Mouse (Mus musculus): ENCODE results near the gene Ticam1. TPM values are rescaled to one million over a fixed set of nuclear protein-coding genes. Genes with fewer than 3 reads are reported as not detected.
A peak's percentile ranks its signal among the peaks of the same experiment; 100 is the strongest.

Gene Ticam1
- total RNA-seq (2021) = 1 to 10 TPM; 6.2 to 7.4 TPM
- long read RNA-seq, experiment 1, partial matches to known transcripts = 2 of 4 reads
- long read RNA-seq, experiment 1, other reads (novel, unspliced or antisense) = 0 of 4 reads
- long read RNA-seq, experiment 2, partial matches to known transcripts = 1 of 1 reads
- long read RNA-seq, experiment 2, other reads (novel, unspliced or antisense) = 0 of 1 reads

GRCm38 (mm10) chr17:56276643-56277566, at the start of gene Ticam1:
TSS of gene Ticam1 (minus strand) at chr17:56276786.
- DNase-seq (ENCODE audit: low spot score in 2 of 2) = peak; percentile 64 to 79

GRCm38 (mm10) chr17:56325450-56326152, 49.0 kb upstream of the Ticam1 start, which contains the start of gene Kdm4b:
TSS of gene Kdm4b (plus strand) at chr17:56326062.
- peak; percentile 97 to 99 for DNase-seq (ENCODE audit: low spot score in 2 of 2)

- DNase-seq (ENCODE audit: low spot score in 2 of 2) = no peak
These were observed 47.8 kb upstream of the Ticam1 start for GRCm38 (mm10) chr17:56324419-56324818.

- no peak for DNase-seq (ENCODE audit: low spot score in 2 of 2)
These were observed 32.8 kb upstream of the Ticam1 start for GRCm38 (mm10) chr17:56309191-56309945.

GRCm38 (mm10) chr17:56308088-56308487, 31.5 kb upstream of the Ticam1 start:
- DNase-seq (ENCODE audit: low spot score in 2 of 2) = no peak

- DNase-seq (ENCODE audit: low spot score in 2 of 2) = no peak
These were observed 29.2 kb upstream of the Ticam1 start for GRCm38 (mm10) chr17:56305826-56306225.

- DNase-seq (ENCODE audit: low spot score in 2 of 2) = no peak
These were observed 28.6 kb upstream of the Ticam1 start for GRCm38 (mm10) chr17:56305156-56305555.

GRCm38 (mm10) chr17:56304718-56305117, 28.1 kb upstream of the Ticam1 start:
- no peak for DNase-seq (ENCODE audit: low spot score in 2 of 2)

GRCm38 (mm10) chr17:56303847-56304586, 27.4 kb upstream of the Ticam1 start:
- DNase-seq (ENCODE audit: low spot score in 2 of 2) = peak; percentile 91 to 93

GRCm38 (mm10) chr17:56303160-56303846, 26.7 kb upstream of the Ticam1 start, which contains the start of gene Uhrf1:
TSS of gene Uhrf1 (plus strand) at chr17:56303321.
- DNase-seq (ENCODE audit: low spot score in 2 of 2) = no peak

GRCm38 (mm10) chr17:56302363-56302996, 25.9 kb upstream of the Ticam1 start:
- DNase-seq (ENCODE audit: low spot score in 2 of 2) = no peak

- DNase-seq (ENCODE audit: low spot score in 2 of 2) = no peak
These were observed 23.6 kb upstream of the Ticam1 start, which contains the start of gene Arrdc5 for GRCm38 (mm10) chr17:56300186-56300585. TSS of gene Arrdc5 (minus strand) at chr17:56300286.

- no peak for DNase-seq (ENCODE audit: low spot score in 2 of 2)
These were observed 21.7 kb upstream of the Ticam1 start for GRCm38 (mm10) chr17:56298238-56298637.

- no peak for DNase-seq (ENCODE audit: low spot score in 2 of 2)
These were observed 19.6 kb upstream of the Ticam1 start for GRCm38 (mm10) chr17:56296201-56296600.

- no peak for DNase-seq (ENCODE audit: low spot score in 2 of 2)
These were observed 17.7 kb upstream of the Ticam1 start for GRCm38 (mm10) chr17:56294241-56294640.

- no peak for DNase-seq (ENCODE audit: low spot score in 2 of 2)
These were observed 16.7 kb upstream of the Ticam1 start for GRCm38 (mm10) chr17:56293291-56293690.

- no peak for DNase-seq (ENCODE audit: low spot score in 2 of 2)
These were observed 16.1 kb upstream of the Ticam1 start, which contains the start of gene Plin3 for GRCm38 (mm10) chr17:56292531-56293222. TSS of gene Plin3 (minus strand) at chr17:56292873.

GRCm38 (mm10) chr17:56291826-56292475, 15.4 kb upstream of the Ticam1 start:
- no peak for DNase-seq (ENCODE audit: low spot score in 2 of 2)
